Mouse (Mus musculus) thymus, postnatal 36 days (tissue): ENCODE results near the gene Gm3629.
"Not testable (repeated sequence)": the region's sequence is repeated elsewhere in the genome, so short reads cannot be mapped to it uniquely, and the experiment has no call there.

Experiments used
- DNase-seq, 2 experiments: peaks; one replicate each; pipeline ENCODE4 v3.0.0; 2022; ENCODE audit warnings: mixed read lengths in 2 of 2

Gene Gm3629

GRCm38 (mm10) chr14:6590513-6590912 is at the start of gene Gm3629:
TSS of gene Gm3629 (minus strand) at chr14:6590613.
- not testable (repeated sequence) for DNase-seq

DNA sequence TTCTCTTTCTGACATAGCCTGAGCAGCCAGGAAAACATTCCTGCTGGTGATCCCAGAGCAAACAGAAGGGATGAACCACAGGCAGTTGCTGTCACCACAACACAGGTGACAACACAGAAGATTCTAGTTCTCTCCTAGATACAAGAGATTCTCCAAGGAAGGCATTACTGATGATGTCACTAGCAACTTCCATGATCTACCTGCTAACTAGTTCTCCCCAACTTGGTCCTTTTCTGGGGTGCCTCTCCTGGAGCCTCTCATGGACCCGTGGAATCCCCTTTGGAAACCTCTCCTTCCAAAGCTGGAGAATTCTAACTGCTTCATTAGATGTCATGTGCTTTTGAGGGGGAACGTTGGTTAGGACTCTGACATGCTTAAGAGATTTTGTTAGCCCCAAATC is 31.9 kb upstream of the Gm3629 start, which contains the start of gene Gm3460:
Gm3460 (minus strand) TSS at position 101 of the 400 bp plus-strand sequence.
- not testable (repeated sequence) for DNase-seq

DNA sequence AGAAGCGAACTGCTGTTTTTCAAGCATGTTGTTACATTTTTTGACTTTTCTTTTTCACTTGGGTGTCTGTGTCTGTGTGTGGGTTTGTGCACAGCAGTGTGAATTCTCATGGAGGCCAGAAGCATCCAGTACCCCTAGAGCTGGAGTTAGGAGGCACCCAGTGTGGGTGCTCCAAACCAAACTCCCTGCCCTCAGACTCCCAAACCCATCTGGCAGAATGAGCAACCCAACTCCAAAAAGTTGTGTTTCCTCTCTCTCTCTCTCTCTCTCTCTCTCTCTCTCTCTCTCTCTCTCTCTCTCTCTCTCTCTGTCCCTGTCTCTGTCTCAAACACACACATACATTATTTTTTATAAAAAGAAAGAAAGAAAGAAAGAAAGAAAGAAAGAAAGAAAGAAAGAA is 16.0 kb upstream of the Gm3629 start:
- peak in 1 of 2 experiments; percentile 0 for DNase-seq

GRCm38 (mm10) chr14:6605004-6605403 is 14.6 kb upstream of the Gm3629 start:
- DNase-seq, result peak; percentile 43 to 62

DNA sequence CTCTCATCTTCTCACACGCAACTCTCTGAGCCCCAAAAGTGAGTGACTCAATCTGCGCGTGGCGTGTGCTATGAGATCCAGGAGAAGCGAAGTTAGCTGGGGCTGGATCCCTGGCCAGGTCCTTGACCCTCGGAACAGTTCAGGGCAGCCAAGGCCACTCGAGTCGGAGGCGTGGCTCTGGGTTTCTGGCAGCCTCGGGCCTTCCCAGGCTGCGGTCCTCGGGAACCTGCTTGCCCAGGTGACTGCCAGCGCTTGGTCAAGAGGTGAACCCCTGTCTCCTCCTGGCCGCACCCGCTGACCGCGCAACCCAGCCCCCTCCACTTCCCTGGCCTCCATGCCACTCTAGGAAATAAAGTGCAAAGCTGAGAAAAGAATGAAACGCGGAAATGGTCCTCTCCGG is 14.1 kb upstream of the Gm3629 start:
- peak; percentile 1 to 3 for DNase-seq

DNA sequence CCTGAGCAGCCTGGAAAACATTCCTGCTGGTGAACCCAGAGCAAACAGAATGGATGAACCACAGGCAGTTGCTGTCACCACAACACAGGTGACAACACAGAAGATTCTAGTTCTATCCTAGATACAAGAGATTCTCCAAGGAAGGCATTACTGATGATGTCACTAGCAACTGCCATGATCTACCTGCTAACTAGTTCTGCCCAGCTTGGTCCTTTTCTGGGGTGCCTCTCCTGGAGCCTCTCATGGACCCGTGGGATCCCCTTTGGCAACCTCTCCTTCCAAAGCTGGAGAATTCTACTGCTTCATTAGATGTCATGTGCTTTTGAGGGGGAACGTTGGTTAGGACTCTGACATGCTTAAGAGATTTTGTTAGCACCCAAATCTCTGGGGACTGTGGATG is 53.2 kb downstream of the Gm3629 start, which contains the start of gene Gm8356:
Gm8356 (minus strand) TSS at position 101 of the 400 bp plus-strand sequence.
- not testable (repeated sequence) for DNase-seq
